ENCODE assay signal across 8 mouse cellular contexts in the genomic region with DNA sequence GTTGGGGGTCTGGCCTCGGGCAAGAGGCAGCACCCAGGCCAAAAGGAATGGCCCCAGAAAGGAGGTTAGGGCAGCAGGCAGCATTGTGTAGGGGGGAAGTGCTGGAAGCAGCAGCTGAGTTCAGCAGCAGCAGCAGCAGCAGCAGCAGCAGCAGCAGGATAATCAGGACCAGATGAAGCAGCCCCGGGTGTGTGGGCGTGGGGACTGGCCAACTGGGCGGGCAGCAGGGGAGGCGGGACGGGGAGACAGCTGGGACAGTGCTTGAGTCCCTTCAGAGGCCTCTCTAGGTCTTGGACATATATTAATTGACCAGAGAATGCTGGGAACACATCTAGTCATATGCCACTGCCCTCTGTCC. TPM values are rescaled to one million over a fixed set of nuclear protein-coding genes. Genes with fewer than 3 reads are reported as not detected.
DNase-seq lines count a peak whose midpoint lies in the region; ATAC-seq lines count a peak whose summit lies in the region.

No protein-coding gene starts in this region.

- H3K9me3 ChIP-seq in heart, embryonic 15.5 days (replicated peaks) = no peaks in the 10 kb centered on the region

- 7% methylated on average over 6 of the region's 6 CpGs for WGBS in heart, embryonic 15.5 days

- peak; percentile 64 for ATAC-seq in heart, embryonic 15.5 days (replicated peaks; ENCODE audit: insufficient number of reproducible peaks, insufficient read depth, low FRiP score, low read depth)
- ATAC-seq in megakaryocyte progenitor cell, adult 5-6 weeks (replicated peaks; ENCODE audit: poor library complexity) = peak; percentile 26; the same call in 1 of the 2 replicates
- no peak for ATAC-seq in granulocyte monocyte progenitor cell, adult 5-6 weeks (replicated peaks; ENCODE audit: poor library complexity, severe bottlenecking)

- H3K27me3 ChIP-seq in heart, embryonic 15.5 days = no peaks in the 10 kb centered on the region

- peaks cover 53% of the 10 kb centered on the region for H3K4me1 ChIP-seq in heart, embryonic 15.5 days (replicated peaks)

- peaks cover 13% of the 10 kb centered on the region; the same call in 1 of the 2 replicates for H3K36me3 ChIP-seq in heart, embryonic 15.5 days

- H3K27ac ChIP-seq in heart, embryonic 15.5 days = peak overlapping the region; percentile 90

- H3K4me3 ChIP-seq in heart, embryonic 15.5 days = peak overlapping the region; percentile 45

- peak; percentile 83 for DNase-seq in Muller cell, postnatal 12 days (ENCODE audit: inconsistent ontology term)
- DNase-seq in embryo, embryonic 11.5 days (ENCODE audit: low read depth, low spot score) = peak; percentile 56
- DNase-seq in kidney, postnatal 10 days = peak; percentile 83
- no peak for DNase-seq in right cerebral cortex, adult 2 months (ENCODE audit: low spot score in 2 of 2)
- no peak for DNase-seq in spleen, postnatal 10 days (ENCODE audit: low spot score in 2 of 2)

- peak overlapping the region; percentile 60 for H3K4me2 ChIP-seq in heart, embryonic 15.5 days

- H3K9ac ChIP-seq in heart, embryonic 15.5 days = peak overlapping the region; percentile 40

RNA-seq across cellular contexts. Expression of a gene that starts 2.4 kb away (rescaled TPM):
- polyA plus RNA-seq in heart, embryonic 15.5 days (2015; fragmentation: Nextera tagmentation; extraction: Ambion mirVana) = 117 and 129 TPM in 2 replicates
- total RNA-seq in megakaryocyte progenitor cell, adult 5-6 weeks (2015) = not detected in 2 replicates
- total RNA-seq in megakaryocyte progenitor cell, adult 5-6 weeks (2017) = not detected in 2 replicates
- not detected in 2 replicates for total RNA-seq in granulocyte monocyte progenitor cell, adult 5-6 weeks (2014; fragmentation: Nextera tagmentation)
- total RNA-seq in granulocyte monocyte progenitor cell, adult 5-6 weeks (2017) = 0.62 TPM in 1 of 2 replicates, not detected in the other

RNA-seq across cellular contexts. Expression of a gene that starts 10.4 kb away (rescaled TPM):
- 17.1 and 26.5 TPM in 2 replicates for polyA plus RNA-seq in heart, embryonic 15.5 days (2015; fragmentation: Nextera tagmentation; extraction: Ambion mirVana)
- total RNA-seq in megakaryocyte progenitor cell, adult 5-6 weeks (2015) = 95.4 and 97.5 TPM in 2 replicates
- total RNA-seq in megakaryocyte progenitor cell, adult 5-6 weeks (2017) = 3.6 and 5.5 TPM in 2 replicates
- total RNA-seq in granulocyte monocyte progenitor cell, adult 5-6 weeks (2014; fragmentation: Nextera tagmentation) = 146 and 159 TPM in 2 replicates
- total RNA-seq in granulocyte monocyte progenitor cell, adult 5-6 weeks (2017) = 4.0 and 7.4 TPM in 2 replicates

RNA-seq across cellular contexts. Expression of a gene that starts 17.6 kb away (rescaled TPM):
- polyA plus RNA-seq in heart, embryonic 15.5 days (2015; fragmentation: Nextera tagmentation; extraction: Ambion mirVana) = 0.11 and 0.23 TPM in 2 replicates
- not detected in 2 replicates for total RNA-seq in megakaryocyte progenitor cell, adult 5-6 weeks (2015)
- total RNA-seq in megakaryocyte progenitor cell, adult 5-6 weeks (2017) = 0.21 TPM in 1 of 2 replicates, not detected in the other
- total RNA-seq in granulocyte monocyte progenitor cell, adult 5-6 weeks (2014; fragmentation: Nextera tagmentation) = not detected in 2 replicates
- total RNA-seq in granulocyte monocyte progenitor cell, adult 5-6 weeks (2017) = not detected in 2 replicates

RNA-seq across cellular contexts. Expression of a gene that starts 17.7 kb away (rescaled TPM):
- 20.7 and 26.7 TPM in 2 replicates for polyA plus RNA-seq in heart, embryonic 15.5 days (2015; fragmentation: Nextera tagmentation; extraction: Ambion mirVana)
- 37.8 and 38.0 TPM in 2 replicates for total RNA-seq in megakaryocyte progenitor cell, adult 5-6 weeks (2015)
- total RNA-seq in megakaryocyte progenitor cell, adult 5-6 weeks (2017) = 27.3 and 29.5 TPM in 2 replicates
- total RNA-seq in granulocyte monocyte progenitor cell, adult 5-6 weeks (2014; fragmentation: Nextera tagmentation) = 57.4 and 73.0 TPM in 2 replicates
- total RNA-seq in granulocyte monocyte progenitor cell, adult 5-6 weeks (2017) = 34.6 and 42.2 TPM in 2 replicates

RNA-seq across cellular contexts. Expression of a gene that starts 17.8 kb away (rescaled TPM):
- polyA plus RNA-seq in heart, embryonic 15.5 days (2015; fragmentation: Nextera tagmentation; extraction: Ambion mirVana) = 7.1 and 12.2 TPM in 2 replicates
- total RNA-seq in megakaryocyte progenitor cell, adult 5-6 weeks (2015) = 5.5 and 8.3 TPM in 2 replicates
- total RNA-seq in megakaryocyte progenitor cell, adult 5-6 weeks (2017) = 4.3 and 8.0 TPM in 2 replicates
- total RNA-seq in granulocyte monocyte progenitor cell, adult 5-6 weeks (2014; fragmentation: Nextera tagmentation) = 13.2 and 16.4 TPM in 2 replicates
- 0.62 and 3.6 TPM in 2 replicates for total RNA-seq in granulocyte monocyte progenitor cell, adult 5-6 weeks (2017)

Comparison
In these comparisons a context has a peak if more than half of its experiments do, and no peak if none do; other contexts are left out.
1. DNase-seq: peak in Muller cell, postnatal 12 days (single experiment), embryo, embryonic 11.5 days (single experiment) and kidney, postnatal 10 days (single experiment); none in right cerebral cortex, adult 2 months (0 of 2) and spleen, postnatal 10 days (0 of 2).